Mouse (Mus musculus) MEL (cell line): ENCODE measurements around the gene Vps26a. TPM values are rescaled to one million over a fixed set of nuclear protein-coding genes. Genes with fewer than 3 reads are reported as not detected.

Experiments
- DNase-seq: peaks from one replicate; pipeline ENCODE4 v3.0.0; 2011; ENCODE audit warnings: low read depth, low spot score
- H3K27ac ChIP-seq: 2 replicates; pipeline ENCODE4 v1.5.1; 2012; ENCODE audit warnings: low read depth, mild to moderate bottlenecking, control low read depth, low read length, moderate library complexity; ENCODE audit not compliant: control insufficient read depth
- H3K27me3 ChIP-seq, 2 experiments: fragments of 150-350 bp in 1 of 2; sonication (generic) in 1 of 2; 2 replicates each; pipeline ENCODE4 v1.6.1; 2012; ENCODE audit warnings: low read length in 2 of 2, mild to moderate bottlenecking in 2 of 2, improper control_type of control experiment in 1 of 2, moderate library complexity in 1 of 2; ENCODE audit not compliant: insufficient read depth in 2 of 2, control insufficient read depth in 1 of 2
- H3K36me3 ChIP-seq, 2 experiments: 2 replicates each; pipeline ENCODE4 v1.6.1; 2012 to 2014; ENCODE audit warnings: low read length in 2 of 2, improper control_type of control experiment in 1 of 2, inconsistent platforms in 1 of 2, mild to moderate bottlenecking in 1 of 2; ENCODE audit not compliant: insufficient read depth in 2 of 2, control insufficient read depth in 1 of 2
- H3K4me1 ChIP-seq, 2 experiments: fragments of 150-350 bp in 1 of 2; sonication (generic) in 1 of 2; 2 replicates each; pipeline ENCODE4 v1.6.1; 2012; ENCODE audit warnings: low read length in 2 of 2, improper control_type of control experiment in 1 of 2, mild to moderate bottlenecking in 1 of 2; ENCODE audit not compliant: insufficient read depth in 2 of 2, control insufficient read depth in 1 of 2
- H3K4me3 ChIP-seq, 2 experiments: fragments of 150-350 bp in 1 of 2; sonication (generic) in 1 of 2; 2 replicates each; pipeline ENCODE4 v1.5.1; 2012; ENCODE audit warnings: low read depth in 2 of 2, low read length in 2 of 2, mild to moderate bottlenecking in 2 of 2, moderate library complexity in 2 of 2, control low read depth in 1 of 2, improper control_type of control experiment in 1 of 2; ENCODE audit not compliant: control insufficient read depth in 1 of 2, insufficient read depth in 1 of 2
- H3K79me2 ChIP-seq: 2 replicates; pipeline ENCODE4 v1.6.1; 2012; ENCODE audit warnings: mild to moderate bottlenecking, low read length, moderate library complexity; ENCODE audit not compliant: control insufficient read depth, poor library complexity, insufficient read depth
- H3K9ac ChIP-seq: 2 replicates; pipeline ENCODE4 v1.6.1; 2012; ENCODE audit warnings: low read depth, mild to moderate bottlenecking, control low read depth, low read length, moderate library complexity; ENCODE audit not compliant: control insufficient read depth, poor library complexity, severe bottlenecking
- H3K9me3 ChIP-seq: fragments of 150-350 bp; sonication (generic); replicated peaks from 2 replicates; pipeline ENCODE4 v1.6.1; 2012; ENCODE audit warnings: mild to moderate bottlenecking, low read length, improper control_type of control experiment, moderate library complexity; ENCODE audit not compliant: insufficient read depth
- E2F4 ChIP-seq: IDR thresholded peaks from 2 replicates; pipeline ENCODE4 v1.6.1; 2011; ENCODE audit warnings: low read depth, low read length, improper control_type of control experiment, borderline replicate concordance
- ELF1 ChIP-seq: IDR thresholded peaks from 2 replicates; pipeline ENCODE4 v1.6.1; 2014; ENCODE audit warnings: low read depth, mild to moderate bottlenecking, inconsistent platforms, low read length, improper control_type of control experiment, moderate library complexity
- EP300 ChIP-seq, 2 experiments: IDR thresholded peaks; 2 replicates each; pipeline ENCODE4 v1.6.1; 2011; ENCODE audit warnings: improper control_type of control experiment in 2 of 2, low read length in 2 of 2, low read depth in 1 of 2, mild to moderate bottlenecking in 1 of 2
- ETS1 ChIP-seq: IDR thresholded peaks from 2 replicates; pipeline ENCODE4 v1.6.1; 2012; ENCODE audit warnings: low read depth, mild to moderate bottlenecking, inconsistent platforms, low read length, improper control_type of control experiment, moderate library complexity
- GABPA ChIP-seq: IDR thresholded peaks from 2 replicates; pipeline ENCODE4 v1.6.1; 2012; ENCODE audit warnings: low read depth, mild to moderate bottlenecking, inconsistent platforms, low read length, improper control_type of control experiment, moderate library complexity
- GATA1 ChIP-seq: IDR thresholded peaks from 2 replicates; pipeline ENCODE4 v1.6.1; 2011; ENCODE audit warnings: low read depth, low read length, improper control_type of control experiment
- KAT2A ChIP-seq: conservative IDR thresholded peaks from 2 replicates; pipeline ENCODE4 v1.6.1; 2012; ENCODE audit warnings: low read depth, low read length, improper control_type of control experiment, inconsistent platforms
- MAFK ChIP-seq: IDR thresholded peaks from 2 replicates; pipeline ENCODE4 v1.6.1; 2011; ENCODE audit warnings: low read depth, mild to moderate bottlenecking, low read length, improper control_type of control experiment, borderline replicate concordance
- MAX ChIP-seq: IDR thresholded peaks from 2 replicates; pipeline ENCODE4 v1.6.1; 2011; ENCODE audit warnings: low read length, improper control_type of control experiment
- MAZ ChIP-seq: IDR thresholded peaks from 2 replicates; pipeline ENCODE4 v1.6.1; 2012; ENCODE audit warnings: low read depth, mild to moderate bottlenecking, inconsistent platforms, low read length, improper control_type of control experiment
- MEF2A ChIP-seq: IDR thresholded peaks from 2 replicates; pipeline ENCODE4 v1.6.1; 2014; ENCODE audit warnings: low read depth, mild to moderate bottlenecking, inconsistent platforms, low read length, improper control_type of control experiment; ENCODE audit not compliant: poor library complexity, insufficient replicate concordance, severe bottlenecking; ENCODE audit errors: extremely low read depth
- MXI1 ChIP-seq: IDR thresholded peaks from 2 replicates; pipeline ENCODE4 v1.6.1; 2011; ENCODE audit warnings: mild to moderate bottlenecking, low read depth, low read length, improper control_type of control experiment
- MYC ChIP-seq: IDR thresholded peaks from 2 replicates; pipeline ENCODE4 v1.6.1; 2011; ENCODE audit warnings: low read depth, mild to moderate bottlenecking, low read length, improper control_type of control experiment, moderate library complexity
- NELFE ChIP-seq: IDR thresholded peaks from 2 replicates; pipeline ENCODE4 v1.6.1; 2011; ENCODE audit warnings: low read depth, low read length, improper control_type of control experiment
- NRF1 ChIP-seq: IDR thresholded peaks from 2 replicates; pipeline ENCODE4 v1.6.1; 2014; ENCODE audit warnings: low read depth, mild to moderate bottlenecking, inconsistent platforms, low read length, improper control_type of control experiment, moderate library complexity; ENCODE audit not compliant: poor library complexity, insufficient read depth, severe bottlenecking
- POLR2A ChIP-seq, 2 experiments: IDR thresholded peaks; 2 replicates each; pipeline ENCODE4 v1.6.1; 2011 to 2012; ENCODE audit warnings: low read length in 2 of 2, mild to moderate bottlenecking in 2 of 2, control low read depth in 1 of 2, improper control_type of control experiment in 1 of 2, low read depth in 1 of 2, moderate library complexity in 1 of 2; ENCODE audit not compliant: control insufficient read depth in 1 of 2, insufficient read depth in 1 of 2, poor library complexity in 1 of 2
- POLR2AphosphoS5 ChIP-seq: IDR thresholded peaks from 2 replicates; pipeline ENCODE4 v1.6.1; 2012; ENCODE audit warnings: low read depth, borderline replicate concordance, mild to moderate bottlenecking, inconsistent platforms, low read length, moderate library complexity, mixed read lengths
- RAD21 ChIP-seq: IDR thresholded peaks from 2 replicates; pipeline ENCODE4 v1.6.1; 2011; ENCODE audit warnings: mild to moderate bottlenecking, low read depth, low read length, improper control_type of control experiment
- SIN3A ChIP-seq: IDR thresholded peaks from 2 replicates; pipeline ENCODE4 v1.6.1; 2012; ENCODE audit warnings: low read length, improper control_type of control experiment, inconsistent platforms
- SMC3 ChIP-seq: IDR thresholded peaks from 2 replicates; pipeline ENCODE4 v1.6.1; 2011; ENCODE audit warnings: low read depth, low read length, improper control_type of control experiment
- TAL1 ChIP-seq: IDR thresholded peaks from 2 replicates; pipeline ENCODE4 v1.6.1; 2012; ENCODE audit warnings: mild to moderate bottlenecking, inconsistent platforms, low read length, moderate library complexity, mixed read lengths
- TBP ChIP-seq: IDR thresholded peaks from 2 replicates; pipeline ENCODE4 v1.8.0; 2011; ENCODE audit warnings: low read depth, low read length, improper control_type of control experiment
- TCF12 ChIP-seq: IDR thresholded peaks from 2 replicates; pipeline ENCODE4 v1.6.1; 2014; ENCODE audit warnings: low read depth, mild to moderate bottlenecking, inconsistent platforms, low read length, improper control_type of control experiment, moderate library complexity
- UBTF ChIP-seq: IDR thresholded peaks from 2 replicates; pipeline ENCODE4 v1.6.1; 2012; ENCODE audit warnings: low read depth, mild to moderate bottlenecking, inconsistent platforms, low read length, improper control_type of control experiment, moderate library complexity, borderline replicate concordance; ENCODE audit not compliant: insufficient read depth
- USF1 ChIP-seq: IDR thresholded peaks from 2 replicates; pipeline ENCODE4 v1.6.1; 2014; ENCODE audit warnings: low read depth, mild to moderate bottlenecking, inconsistent platforms, low read length, improper control_type of control experiment, moderate library complexity
- ZKSCAN1 ChIP-seq: IDR thresholded peaks from 2 replicates; pipeline ENCODE4 v1.6.1; 2012; ENCODE audit warnings: low read depth, mild to moderate bottlenecking, inconsistent platforms, low read length, improper control_type of control experiment, moderate library complexity
- ZMIZ1 ChIP-seq: IDR thresholded peaks from 2 replicates; pipeline ENCODE4 v1.6.1; 2012; ENCODE audit warnings: low read depth, mild to moderate bottlenecking, inconsistent platforms, low read length, improper control_type of control experiment, moderate library complexity
- ZNF384 ChIP-seq: IDR thresholded peaks from 2 replicates; pipeline ENCODE4 v1.6.1; 2012; ENCODE audit warnings: low read depth, mild to moderate bottlenecking, inconsistent platforms, low read length, improper control_type of control experiment
- polyA plus RNA-seq, 2 experiments: library from polyadenylated mRNA; stranded (reverse) in 1 of 2; unstranded in 1 of 2; fragments of >175 nt in 1 of 2; fragments of >200 nt in 1 of 2; gene quantifications; 2 replicates each; pipeline versions ENCODE4 v1.2.1 to v1.2.4; 2012; ENCODE audit warnings: low replicate concordance in 2 of 2, low read depth in 1 of 2; ENCODE audit not compliant: insufficient read length in 2 of 2, insufficient read depth in 1 of 2, missing spikeins in 1 of 2
- total RNA-seq: library from RNA; depleted of rRNA; stranded (reverse); fragments of 300-350 nt; gene quantifications from 2 replicates; pipeline ENCODE4 v1.2.3, GENCODE M21; 2012

The Vps26a gene
- total and polyA plus RNA-seq, 3 experiments, result 34.2 to 64.1 TPM; not detected in 1

GRCm38 (mm10) chr10:62509032-62509656 lies 22.5 kb upstream of the Vps26a start:
- peak overlapping the region; percentile 63 for H3K9ac ChIP-seq
- peaks cover 15 to 42% of the 10 kb centered on the region in 2 experiments for H3K4me1 ChIP-seq
- peak; percentile 77 for DNase-seq

GRCm38 (mm10) chr10:62508459-62508858 lies 21.9 kb upstream of the Vps26a start:
- H3K4me3 ChIP-seq, result peak overlapping the region; percentile 59 to 74
- no peaks in the 10 kb centered on the region for H3K9me3 ChIP-seq
- H3K4me1 ChIP-seq, result peaks cover 15 to 46% of the 10 kb centered on the region in 2 experiments
- TF ChIP-seq MAFK (no peak), SMC3 (no peak), RAD21 (no peak), UBTF (no peak), MEF2A (no peak), MYC (0 out of 2 replicates have a peak, but pooled peaks have one; percentile 21), KAT2A (no peak), SIN3A (no peak; the same call in 1 of the 2 replicates), TBP (peak; percentile 53; the same call in 1 of the 2 replicates), ZMIZ1 (no peak), ELF1 (0 out of 2 replicates have a peak, but pooled peaks have one; percentile 16), TCF12 (0 out of 2 replicates have a peak, but pooled peaks have one; percentile 3), POLR2A (IDR thresholded peaks at IDR 0.05; ENCODE audit: control insufficient read depth in 1 of 2, insufficient read depth in 1 of 2, low read depth in 1 of 2, low read length in 2 of 2, poor library complexity in 1 of 2) (peak in 1 of 2 experiments; percentile 17; a peak in 1 of 4 replicates), NELFE (peak; percentile 15; the same call in 1 of the 2 replicates), ZKSCAN1 (0 out of 2 replicates have a peak, but pooled peaks have one; percentile 20), EP300 (IDR thresholded peaks at IDR 0.05; ENCODE audit: low read depth in 1 of 2, low read length in 2 of 2) (0 out of 4 replicates have a peak, but pooled peaks of 1 of the 2 experiments have one; percentile 15), GABPA (0 out of 2 replicates have a peak, but pooled peaks have one; percentile 19), NRF1 (no peak), POLR2AphosphoS5 (no peak), MAZ (no peak), GATA1 (no peak; the same call in 1 of the 2 replicates)

More at GRCm38 (mm10) chr10:62509032-62509656, 22.5 kb upstream of the Vps26a start:
- TF ChIP-seq ETS1 (peak; percentile 21; the same call in 1 of the 2 replicates), POLR2A (IDR thresholded peaks at IDR 0.05; ENCODE audit: control insufficient read depth in 1 of 2, insufficient read depth in 1 of 2, low read depth in 1 of 2, low read length in 2 of 2, poor library complexity in 1 of 2) (no peak), E2F4 (no peak), SIN3A (peak; percentile 4), GATA1 (no peak), USF1 (peak; percentile 60), MAZ (no peak), ZNF384 (peak; percentile 94), TAL1 (no peak), UBTF (no peak), ZKSCAN1 (0 out of 2 replicates have a peak, but pooled peaks have one; percentile 31), MAX (peak; percentile 48; the same call in 1 of the 2 replicates), EP300 (IDR thresholded peaks at IDR 0.05; ENCODE audit: low read depth in 1 of 2, low read length in 2 of 2) (peak in 1 of 2 experiments; percentile 21; a peak in 1 of 4 replicates), NRF1 (no peak), MXI1 (0 out of 2 replicates have a peak, but pooled peaks have one; percentile 42), POLR2AphosphoS5 (no peak), MYC (peak; percentile 44; the same call in 1 of the 2 replicates), RAD21 (no peak)
- Histone ChIP-seq H3K79me2 (peaks cover 26% of the 10 kb centered on the region), H3K27ac (peak overlapping the region; percentile 94), H3K9me3 (no peaks in the 10 kb centered on the region), H3K36me3 (peaks cover 0 to 41% of the 10 kb centered on the region in 2 experiments; a peak in 2 of 4 replicates), H3K27me3 (no peaks in the 10 kb centered on the region), H3K4me3 (peak overlapping the region; percentile 59 to 74)

More at GRCm38 (mm10) chr10:62508459-62508858, 21.9 kb upstream of the Vps26a start:
- DNase-seq, result peak; percentile 67
- Histone ChIP-seq H3K27me3 (no peaks in the 10 kb centered on the region), H3K27ac (peak overlapping the region; percentile 94), H3K9ac (peak overlapping the region; percentile 63), H3K79me2 (peaks cover 30% of the 10 kb centered on the region), H3K36me3 (peaks cover 0 to 45% of the 10 kb centered on the region in 2 experiments; a peak in 2 of 4 replicates)
